ENCODE assay signal across 1 mouse cellular context in the genomic region with DNA sequence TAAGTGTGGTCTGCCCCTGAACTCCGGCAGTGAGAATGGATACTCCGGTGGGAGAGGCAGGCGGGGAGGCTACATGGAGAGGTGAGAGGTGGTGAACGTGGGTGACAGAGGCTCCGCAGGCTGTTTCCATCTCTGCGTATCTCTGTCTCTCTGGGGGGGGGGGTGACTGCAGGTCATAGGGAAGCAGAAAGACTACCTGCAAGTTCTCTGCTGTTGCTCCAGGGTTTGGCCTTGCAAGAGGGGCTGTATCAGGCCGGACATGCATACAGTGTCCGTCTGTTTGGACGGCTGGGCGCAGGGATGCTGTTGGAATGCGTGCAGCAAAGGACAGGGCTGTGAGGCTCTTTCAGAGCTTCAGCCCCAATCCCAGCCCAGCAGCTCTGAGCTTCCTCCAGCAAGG.
A peak's percentile ranks its signal among the peaks of the same experiment; 100 is the strongest.
TF ChIP-seq lines count a peak whose summit lies in the region.

No protein-coding gene starts in this region.

TF ChIP-seq in CH12.LX, 34 proteins besides CTCF, POLR2A, EP300 and RAD21:
- peak; percentile 61; the same call in 1 of the 2 replicates for TF ChIP-seq MXI1 (IDR thresholded peaks at IDR 0.05; ENCODE audit: low read depth, low read length)
- TF ChIP-seq POLR2AphosphoS2 (IDR thresholded peaks at IDR 0.05; ENCODE audit: low read depth, low read length) = no peak
- 0 out of 2 replicates have a peak, but pooled peaks have one; percentile 57 for TF ChIP-seq UBTF (IDR thresholded peaks at IDR 0.05; ENCODE audit: low read depth, low read length)
